Mouse (Mus musculus) heart, embryonic 16.5 days (tissue): ENCODE data around the gene Ssh2. TPM values are rescaled to one million over a fixed set of nuclear protein-coding genes. Genes with fewer than 3 reads are reported as not detected.
"Not testable (repeated sequence)": the region's sequence is repeated elsewhere in the genome, so short reads cannot be mapped to it uniquely, and the experiment has no call there.

ENCODE experiments used
- ATAC-seq: fragments of 200-750 bp; cut with Nextera tagmentation; replicated peaks from 2 replicates; pipeline ENCODE4 v1.8.0; 2017; ENCODE audit warnings: moderate number of reproducible peaks; ENCODE audit not compliant: insufficient read depth, low FRiP score; ENCODE audit errors: extremely low read depth
- H3K27ac ChIP-seq: fragments of 300-500 bp; sonication (generic); 2 replicates; pipeline ENCODE4 v1.5.1; 2014; ENCODE audit warnings: mild to moderate bottlenecking, low read length, control low read depth, moderate library complexity
- H3K27me3 ChIP-seq: fragments of 300-500 bp; sonication (generic); 2 replicates; pipeline ENCODE4 v1.6.1; 2014; ENCODE audit warnings: low read length, mixed read lengths; ENCODE audit not compliant: control insufficient read depth, insufficient read depth
- H3K36me3 ChIP-seq: fragments of 300-500 bp; sonication (generic); 2 replicates; pipeline ENCODE4 v1.6.1; 2014; ENCODE audit not compliant: control insufficient read depth, insufficient read depth
- H3K4me1 ChIP-seq: fragments of 300-500 bp; sonication (generic); 2 replicates; pipeline ENCODE4 v1.6.1; 2014; ENCODE audit warnings: low read length, mixed read lengths; ENCODE audit not compliant: control insufficient read depth, insufficient read depth
- H3K4me2 ChIP-seq: fragments of 300-500 bp; sonication (generic); 2 replicates; pipeline ENCODE4 v1.6.1; 2014; ENCODE audit warnings: low read depth, mild to moderate bottlenecking, control low read depth, low read length
- H3K4me3 ChIP-seq: fragments of 300-500 bp; sonication (generic); 2 replicates; pipeline ENCODE4 v1.5.1; 2014; ENCODE audit warnings: mild to moderate bottlenecking, control low read depth, low read length
- H3K9ac ChIP-seq: fragments of 300-500 bp; sonication (generic); 2 replicates; pipeline ENCODE4 v1.6.1; 2014; ENCODE audit warnings: low read length, control low read depth
- H3K9me3 ChIP-seq: fragments of 300-500 bp; sonication (generic); replicated peaks from 2 replicates; pipeline ENCODE4 v1.6.1; 2016; ENCODE audit warnings: low read length; ENCODE audit not compliant: control insufficient read depth
- WGBS: fragments of 180-500 bp; shearing (Covaris S2); extraction: QIAGEN DNeasy Blood & Tissue Kit; methylation state at CpG from one replicate; pipeline ENCODE4 v1.1.7; 2014; 5-methylcytosine and 5-hydroxymethylcytosine counted together
- polyA plus RNA-seq: library from polyadenylated mRNA; unstranded; fragments of >200 nt; fragmentation: Nextera tagmentation; extraction: Ambion mirVana; gene quantifications from 2 replicates; pipeline ENCODE4 v1.2.1, GENCODE M21; 2015

The Ssh2 gene
- polyA plus RNA-seq, 1 experiment from 2014 or later = 25.5 TPM

- no peak for ATAC-seq
- H3K9me3 ChIP-seq = no peaks in the 10 kb centered on the region
- H3K36me3 ChIP-seq = no peaks in the 10 kb centered on the region
- H3K9ac ChIP-seq = no peak overlapping the region
- H3K27ac ChIP-seq = no peak overlapping the region
- H3K4me2 ChIP-seq = no peak overlapping the region
- H3K4me1 ChIP-seq = no peaks in the 10 kb centered on the region
- 48% methylated on average over 2 of the region's 2 CpGs for WGBS
- H3K27me3 ChIP-seq = no peaks in the 10 kb centered on the region
- H3K4me3 ChIP-seq = no peak overlapping the region
These were observed 26.8 kb downstream of the Ssh2 start for GRCm38 (mm10) chr11:77242912-77243311.

- H3K36me3 ChIP-seq = no peaks in the 10 kb centered on the region
- H3K27me3 ChIP-seq = no peaks in the 10 kb centered on the region
- ATAC-seq = no peak
- no peaks in the 10 kb centered on the region for H3K4me1 ChIP-seq
- no peaks in the 10 kb centered on the region for H3K9me3 ChIP-seq
- no peak overlapping the region for H3K4me3 ChIP-seq
- no peak overlapping the region for H3K4me2 ChIP-seq
- H3K9ac ChIP-seq = no peak overlapping the region
- no peak overlapping the region for H3K27ac ChIP-seq
- 83% methylated on average over 2 of the region's 2 CpGs for WGBS
These were observed 36.7 kb downstream of the Ssh2 start for GRCm38 (mm10) chr11:77252826-77253225.

GRCm38 (mm10) chr11:77259441-77259840 lies 43.4 kb downstream of the Ssh2 start:
- Histone ChIP-seq H3K4me3 (no peak overlapping the region), H3K4me1 (no peaks in the 10 kb centered on the region), H3K36me3 (no peaks in the 10 kb centered on the region), H3K9me3 (no peaks in the 10 kb centered on the region), H3K4me2 (no peak overlapping the region), H3K9ac (no peak overlapping the region), H3K27me3 (no peaks in the 10 kb centered on the region), H3K27ac (no peak overlapping the region)
- 45% methylated on average over 2 of the region's 2 CpGs for WGBS
- ATAC-seq = no peak

- Histone ChIP-seq H3K4me1 (no peaks in the 10 kb centered on the region), H3K36me3 (no peaks in the 10 kb centered on the region), H3K4me2 (no peak overlapping the region), H3K9me3 (no peaks in the 10 kb centered on the region), H3K4me3 (no peak overlapping the region), H3K27ac (no peak overlapping the region), H3K27me3 (no peaks in the 10 kb centered on the region), H3K9ac (no peak overlapping the region)
- 77% methylated on average over 2 of the region's 2 CpGs for WGBS
- ATAC-seq = no peak
These were observed 51.3 kb downstream of the Ssh2 start for GRCm38 (mm10) chr11:77267401-77267800.

- H3K9me3 ChIP-seq = no peaks in the 10 kb centered on the region
- no peak overlapping the region for H3K27ac ChIP-seq
- no peak overlapping the region for H3K4me3 ChIP-seq
- H3K9ac ChIP-seq = no peak overlapping the region
- H3K4me1 ChIP-seq = peaks cover 13% of the 10 kb centered on the region
- no peak for ATAC-seq
- 85% methylated on average over 2 of the region's 2 CpGs for WGBS
- H3K27me3 ChIP-seq = no peaks in the 10 kb centered on the region
- no peak overlapping the region for H3K4me2 ChIP-seq
- no peaks in the 10 kb centered on the region for H3K36me3 ChIP-seq
These were observed 59.9 kb downstream of the Ssh2 start for GRCm38 (mm10) chr11:77276000-77276399.

GRCm38 (mm10) chr11:77278538-77278937 lies 62.5 kb downstream of the Ssh2 start:
- Histone ChIP-seq H3K4me2 (peak overlapping the region; percentile 34; the same call in 1 of the 2 replicates), H3K27ac (peak overlapping the region; percentile 85), H3K4me1 (peaks cover 13% of the 10 kb centered on the region)
- 55% methylated on average over 1 of the region's 1 CpGs for WGBS
- not testable (repeated sequence) for H3K36me3 ChIP-seq, H3K9ac ChIP-seq, H3K27me3 ChIP-seq, H3K9me3 ChIP-seq, H3K4me3 ChIP-seq
- peak; percentile 79 for ATAC-seq

- Histone ChIP-seq H3K4me2 (no peak overlapping the region), H3K9ac (no peak overlapping the region), H3K27me3 (no peaks in the 10 kb centered on the region), H3K27ac (no peak overlapping the region), H3K9me3 (no peaks in the 10 kb centered on the region), H3K4me1 (peaks cover 13% of the 10 kb centered on the region), H3K4me3 (no peak overlapping the region), H3K36me3 (no peaks in the 10 kb centered on the region)
- ATAC-seq = no peak
- WGBS = 56% methylated on average over 1 of the region's 1 CpGs
These were observed 64.1 kb downstream of the Ssh2 start for GRCm38 (mm10) chr11:77280219-77280618.

GRCm38 (mm10) chr11:77291447-77291846 lies 75.4 kb downstream of the Ssh2 start:
- Histone ChIP-seq H3K4me3 (no peak overlapping the region), H3K27ac (no peak overlapping the region), H3K4me2 (no peak overlapping the region), H3K9ac (no peak overlapping the region), H3K27me3 (no peaks in the 10 kb centered on the region), H3K36me3 (no peaks in the 10 kb centered on the region), H3K4me1 (no peaks in the 10 kb centered on the region), H3K9me3 (no peaks in the 10 kb centered on the region)
- no peak for ATAC-seq
- WGBS = 68% methylated on average over 4 of the region's 4 CpGs

GRCm38 (mm10) chr11:77293673-77294072 lies 77.6 kb downstream of the Ssh2 start:
- not testable (repeated sequence) for H3K4me2 ChIP-seq, H3K27me3 ChIP-seq, H3K4me3 ChIP-seq, H3K4me1 ChIP-seq, ATAC-seq, H3K36me3 ChIP-seq, H3K9me3 ChIP-seq, H3K27ac ChIP-seq, H3K9ac ChIP-seq
- 93% methylated on average over 8 of the region's 11 CpGs for WGBS

GRCm38 (mm10) chr11:77297246-77297645 lies 81.2 kb downstream of the Ssh2 start:
- Histone ChIP-seq H3K9me3 (no peaks in the 10 kb centered on the region), H3K27me3 (no peaks in the 10 kb centered on the region), H3K4me2 (no peak overlapping the region), H3K36me3 (no peaks in the 10 kb centered on the region), H3K4me3 (no peak overlapping the region), H3K27ac (no peak overlapping the region), H3K9ac (no peak overlapping the region), H3K4me1 (no peaks in the 10 kb centered on the region)
- ATAC-seq = no peak
- 94% methylated on average over 1 of the region's 1 CpGs for whole genome bisulfite sequencing
